8 mouse cellular contexts compared by ENCODE assay signal in genomic region chr2:68349593-68350383, GRCm38 (mm10).
A peak's percentile ranks its signal among the peaks of the same experiment; 100 is the strongest.
DNase-seq lines count a peak whose midpoint lies in the region; ATAC-seq and TF ChIP-seq lines count a peak whose summit lies in the region.

No protein-coding gene starts in this region.

- no peak for TF ChIP-seq POLR2A in bone marrow, adult 2 months (IDR thresholded peaks at IDR 0.05; ENCODE audit: borderline replicate concordance, control insufficient read depth, low read depth, low read length)
- TF ChIP-seq POLR2A in lung, adult 2 months (IDR thresholded peaks at IDR 0.05; ENCODE audit: borderline replicate concordance, extremely low read depth, low read depth, low read length), result no peak

- peak; percentile 85 for DNase-seq in heart, postnatal 4 days
- peak; percentile 88 for DNase-seq in layer of hippocampus, adult 11-12 months (ENCODE audit: low spot score)
- peak; percentile 60 for DNase-seq in lung, adult 2 months
- peak; percentile 72 for DNase-seq in thymus, postnatal 0 days (ENCODE audit: low spot score)

- peak overlapping the region; percentile 40 for H3K4me2 ChIP-seq in embryonic facial prominence, embryonic 13.5 days

- H3K9ac ChIP-seq in embryonic facial prominence, embryonic 13.5 days, result no peak overlapping the region

- H3K9me3 ChIP-seq in embryonic facial prominence, embryonic 13.5 days, result no peaks in the 10 kb centered on the region

- no peaks in the 10 kb centered on the region; the same call in 1 of the 2 replicates for H3K27me3 ChIP-seq in embryonic facial prominence, embryonic 13.5 days

- no peaks in the 10 kb centered on the region; the same call in 1 of the 2 replicates for H3K4me1 ChIP-seq in bone marrow, adult 2 months (ENCODE audit: control insufficient read depth, insufficient read depth, low read length)
- H3K4me1 ChIP-seq in embryonic facial prominence, embryonic 13.5 days, result 0 out of 2 replicates have a peak, but pooled peaks cover 2% of the 10 kb centered on the region
- no peaks in the 10 kb centered on the region for H3K4me1 ChIP-seq in lung, adult 2 months (ENCODE audit: control insufficient read depth, insufficient read depth, low read length)

- 47% methylated on average over 24 of the region's 24 CpGs for WGBS in bone marrow, adult 2 months
- 52% methylated on average over 24 of the region's 24 CpGs for WGBS in embryonic facial prominence, embryonic 13.5 days
- WGBS in lung, adult 2 months, result 51% methylated on average over 24 of the region's 24 CpGs

- peak; percentile 58 for TF ChIP-seq CTCF in bone marrow, adult 2 months (IDR thresholded peaks at IDR 0.05; ENCODE audit: control insufficient read depth, insufficient read depth, low read length)
- TF ChIP-seq CTCF in lung, adult 2 months (IDR thresholded peaks at IDR 0.05; ENCODE audit: insufficient read depth, low read length), result peak; percentile 68

- H3K27ac ChIP-seq in bone marrow, adult 2 months (ENCODE audit: control insufficient read depth, insufficient read depth, low read depth, low read length, poor library complexity), result no peak overlapping the region
- H3K27ac ChIP-seq in embryonic facial prominence, embryonic 13.5 days, result no peak overlapping the region

- peak; percentile 49 for ATAC-seq in CD4-positive, CD25-positive, alpha-beta regulatory T cell, adult 4 months
- peak; percentile 18; the same call in 1 of the 2 replicates for ATAC-seq in embryonic facial prominence, embryonic 13.5 days (ENCODE audit: insufficient number of reproducible peaks, insufficient read depth, low FRiP score, low TSS enrichment, low read depth)
- ATAC-seq in neutrophil, adult 5-6 weeks (ENCODE audit: extremely low read depth, insufficient number of reproducible peaks, low FRiP score, poor library complexity, severe bottlenecking), result peak; percentile 31; the same call in 1 of the 2 replicates

- H3K36me3 ChIP-seq in embryonic facial prominence, embryonic 13.5 days, result no peaks in the 10 kb centered on the region

- H3K4me3 ChIP-seq in bone marrow, adult 2 months (replicated peaks; ENCODE audit: control insufficient read depth, low read depth, low read length), result no peak overlapping the region
- no peak overlapping the region for H3K4me3 ChIP-seq in embryonic facial prominence, embryonic 13.5 days
- no peak overlapping the region for H3K4me3 ChIP-seq in lung, adult 2 months (replicated peaks; ENCODE audit: extremely low read depth, low read depth, low read length)
